Mouse (Mus musculus) heart, adult 2 months (tissue): ENCODE data around the gene Mtch1.

ENCODE experiments used
- CTCF ChIP-seq: fragments of 200-600 bp; IDR thresholded peaks from 2 replicates; pipeline ENCODE4 v1.8.1; 2022; ENCODE audit warnings: antibody characterized with exemption, mild to moderate bottlenecking, moderate library complexity
- POLR2A ChIP-seq: fragments of 200-500 bp; IDR thresholded peaks from 2 replicates; pipeline ENCODE4 v1.6.1; 2011; ENCODE audit warnings: mild to moderate bottlenecking, low read depth, low read length, control low read depth; ENCODE audit not compliant: insufficient read depth

GRCm38 (mm10) chr17:29295835-29296234 is 51.9 kb downstream of the Mtch1 start:
- TF ChIP-seq CTCF (no peak), POLR2A (no peak)
